Mouse (Mus musculus): ENCODE measurements around the gene Ndufc2. TPM values are rescaled to one million over a fixed set of nuclear protein-coding genes. Genes with fewer than 3 reads are reported as not detected.

The Ndufc2 gene
- polyA plus RNA-seq, 1 experiment from 2014 or later: 310 TPM

- 96% methylated on average over 6 of the region's 6 CpGs for WGBS
- Histone ChIP-seq H3K4me1 (no peaks in the 10 kb centered on the region), H3K4me3 (no peak overlapping the region), H3K27me3 (replicated peaks; ENCODE audit: low read depth, poor library complexity, severe bottlenecking) (no peaks in the 10 kb centered on the region), H3K9me3 (no peaks in the 10 kb centered on the region), H3K36me3 (replicated peaks) (peaks cover 70% of the 10 kb centered on the region), H3K27ac (replicated peaks) (no peak overlapping the region)
- no peak for DNase-seq (ENCODE audit: low spot score)
These were observed 7.7 kb upstream of the Ndufc2 start for GRCm38 (mm10) chr7:97392079-97392445.

- Histone ChIP-seq H3K36me3 (replicated peaks) (peaks cover 47% of the 10 kb centered on the region), H3K4me1 (peaks cover 1% of the 10 kb centered on the region; the same call in 1 of the 2 replicates), H3K4me3 (no peak overlapping the region), H3K27ac (replicated peaks) (no peak overlapping the region), H3K9me3 (no peaks in the 10 kb centered on the region), H3K27me3 (replicated peaks; ENCODE audit: low read depth, poor library complexity, severe bottlenecking) (no peaks in the 10 kb centered on the region)
- 69% methylated on average over 2 of the region's 2 CpGs for WGBS
- no peak for DNase-seq (ENCODE audit: low spot score)
These were observed 5.4 kb upstream of the Ndufc2 start for GRCm38 (mm10) chr7:97394375-97394774.

GRCm38 (mm10) chr7:97398943-97399342 is 860 bp upstream of the Ndufc2 start:
- Histone ChIP-seq H3K36me3 (replicated peaks) (peaks cover 29% of the 10 kb centered on the region), H3K27me3 (replicated peaks; ENCODE audit: low read depth, poor library complexity, severe bottlenecking) (no peaks in the 10 kb centered on the region), H3K4me1 (peaks cover 21% of the 10 kb centered on the region), H3K27ac (replicated peaks) (no peak overlapping the region), H3K4me3 (no peak overlapping the region), H3K9me3 (peaks cover 7% of the 10 kb centered on the region)
- 90% methylated on average over 6 of the region's 6 CpGs for WGBS
- no peak for DNase-seq (ENCODE audit: low spot score)

- Histone ChIP-seq H3K9me3 (peaks cover 7% of the 10 kb centered on the region), H3K36me3 (replicated peaks) (peaks cover 83% of the 10 kb centered on the region), H3K4me1 (no peaks in the 10 kb centered on the region), H3K27ac (replicated peaks) (no peak overlapping the region), H3K27me3 (replicated peaks; ENCODE audit: low read depth, poor library complexity, severe bottlenecking) (no peaks in the 10 kb centered on the region), H3K4me3 (no peak overlapping the region)
- no peak for DNase-seq (ENCODE audit: low spot score)
- 91% methylated on average over 10 of the region's 10 CpGs for WGBS
These were observed 7.3 kb downstream of the Ndufc2 start for GRCm38 (mm10) chr7:97407145-97407544.

GRCm38 (mm10) chr7:97411106-97411505 is 11.3 kb downstream of the Ndufc2 start:
- Histone ChIP-seq H3K4me1 (peaks cover 2% of the 10 kb centered on the region; the same call in 1 of the 2 replicates), H3K27ac (replicated peaks) (no peak overlapping the region), H3K4me3 (no peak overlapping the region), H3K9me3 (no peaks in the 10 kb centered on the region), H3K27me3 (replicated peaks; ENCODE audit: low read depth, poor library complexity, severe bottlenecking) (no peaks in the 10 kb centered on the region), H3K36me3 (replicated peaks) (peaks cover 66% of the 10 kb centered on the region)
- no peak for DNase-seq (ENCODE audit: low spot score)
- 90% methylated on average over 2 of the region's 2 CpGs for WGBS

- peaks cover 66% of the 10 kb centered on the region for H3K36me3 ChIP-seq (replicated peaks)
- no peaks in the 10 kb centered on the region for H3K9me3 ChIP-seq
- H3K27me3 ChIP-seq (replicated peaks; ENCODE audit: low read depth, poor library complexity, severe bottlenecking): no peaks in the 10 kb centered on the region
- peaks cover 2% of the 10 kb centered on the region; the same call in 1 of the 2 replicates for H3K4me1 ChIP-seq
- H3K27ac ChIP-seq (replicated peaks): no peak overlapping the region
- H3K4me3 ChIP-seq: no peak overlapping the region
- DNase-seq (ENCODE audit: low spot score): no peak
- WGBS: 76% methylated on average over 3 of the region's 3 CpGs
These were observed 11.8 kb downstream of the Ndufc2 start for GRCm38 (mm10) chr7:97411575-97411974.

- DNase-seq (ENCODE audit: low spot score): no peak
- no peak overlapping the region for H3K27ac ChIP-seq (replicated peaks)
- H3K4me1 ChIP-seq: peaks cover 7% of the 10 kb centered on the region
- no peak overlapping the region for H3K4me3 ChIP-seq
- no peaks in the 10 kb centered on the region for H3K9me3 ChIP-seq
- H3K27me3 ChIP-seq (replicated peaks; ENCODE audit: low read depth, poor library complexity, severe bottlenecking): no peaks in the 10 kb centered on the region
- H3K36me3 ChIP-seq (replicated peaks): peaks cover 42% of the 10 kb centered on the region
- 90% methylated on average over 1 of the region's 1 CpGs for WGBS
These were observed 14.2 kb downstream of the Ndufc2 start for GRCm38 (mm10) chr7:97413981-97414380.

- Histone ChIP-seq H3K27me3 (replicated peaks; ENCODE audit: low read depth, poor library complexity, severe bottlenecking) (no peaks in the 10 kb centered on the region), H3K9me3 (no peaks in the 10 kb centered on the region), H3K4me3 (no peak overlapping the region), H3K4me1 (peaks cover 10% of the 10 kb centered on the region), H3K36me3 (replicated peaks) (peaks cover 38% of the 10 kb centered on the region), H3K27ac (replicated peaks) (no peak overlapping the region)
- WGBS: 79% methylated on average over 1 of the region's 1 CpGs
- no peak for DNase-seq (ENCODE audit: low spot score)
These were observed 14.6 kb downstream of the Ndufc2 start for GRCm38 (mm10) chr7:97414426-97414825.

GRCm38 (mm10) chr7:97414915-97415687 is 15.3 kb downstream of the Ndufc2 start:
- Histone ChIP-seq H3K27ac (replicated peaks) (no peak overlapping the region), H3K36me3 (replicated peaks) (peaks cover 32% of the 10 kb centered on the region), H3K9me3 (no peaks in the 10 kb centered on the region), H3K27me3 (replicated peaks; ENCODE audit: low read depth, poor library complexity, severe bottlenecking) (no peaks in the 10 kb centered on the region), H3K4me3 (no peak overlapping the region), H3K4me1 (peaks cover 10% of the 10 kb centered on the region)
- no peak for DNase-seq (ENCODE audit: low spot score)
- WGBS: 62% methylated on average over 9 of the region's 9 CpGs

GRCm38 (mm10) chr7:97416473-97416872 is 16.7 kb downstream of the Ndufc2 start:
- peaks cover 18% of the 10 kb centered on the region for H3K36me3 ChIP-seq (replicated peaks)
- DNase-seq (ENCODE audit: low spot score): no peak
- H3K4me1 ChIP-seq: peaks cover 13% of the 10 kb centered on the region
- 92% methylated on average over 4 of the region's 4 CpGs for WGBS
- no peaks in the 10 kb centered on the region for H3K27me3 ChIP-seq (replicated peaks; ENCODE audit: low read depth, poor library complexity, severe bottlenecking)
- H3K9me3 ChIP-seq: no peaks in the 10 kb centered on the region
- no peak overlapping the region for H3K27ac ChIP-seq (replicated peaks)
- no peak overlapping the region for H3K4me3 ChIP-seq

- H3K4me1 ChIP-seq: peaks cover 13% of the 10 kb centered on the region
- no peaks in the 10 kb centered on the region for H3K27me3 ChIP-seq (replicated peaks; ENCODE audit: low read depth, poor library complexity, severe bottlenecking)
- DNase-seq (ENCODE audit: low spot score): no peak
- 82% methylated on average over 25 of the region's 25 CpGs for WGBS
- no peaks in the 10 kb centered on the region for H3K9me3 ChIP-seq
- no peak within 1 kb of the TSS for H3K27ac ChIP-seq (replicated peaks)
- H3K4me3 ChIP-seq: no peak within 1 kb of the TSS
- peaks cover 12% of the 10 kb centered on the region for H3K36me3 ChIP-seq (replicated peaks)
These were observed 17.3 kb downstream of the Ndufc2 start, which contains the start of gene Thrsp for GRCm38 (mm10) chr7:97416906-97417777. Thrsp (minus strand) TSS chr7:97417730.

GRCm38 (mm10) chr7:97418717-97419116 is 18.9 kb downstream of the Ndufc2 start:
- no peak overlapping the region for H3K4me3 ChIP-seq
- peaks cover 13% of the 10 kb centered on the region for H3K4me1 ChIP-seq
- no peak overlapping the region for H3K27ac ChIP-seq (replicated peaks)
- no peaks in the 10 kb centered on the region for H3K9me3 ChIP-seq
- WGBS: 73% methylated on average over 5 of the region's 5 CpGs
- no peaks in the 10 kb centered on the region for H3K36me3 ChIP-seq (replicated peaks)
- DNase-seq (ENCODE audit: low spot score): no peak
- H3K27me3 ChIP-seq (replicated peaks; ENCODE audit: low read depth, poor library complexity, severe bottlenecking): no peaks in the 10 kb centered on the region

Measured in embryonic facial prominence, embryonic 10.5 days (tissue).